Mouse (Mus musculus): Measurements from ENCODE around the gene Gm14819. TPM values are rescaled to one million over a fixed set of nuclear protein-coding genes. Genes with fewer than 3 reads are reported as not detected.

Gene Gm14819
- not detected in 2 replicates for polyA plus RNA-seq (2012; rRNA removed)

DNA sequence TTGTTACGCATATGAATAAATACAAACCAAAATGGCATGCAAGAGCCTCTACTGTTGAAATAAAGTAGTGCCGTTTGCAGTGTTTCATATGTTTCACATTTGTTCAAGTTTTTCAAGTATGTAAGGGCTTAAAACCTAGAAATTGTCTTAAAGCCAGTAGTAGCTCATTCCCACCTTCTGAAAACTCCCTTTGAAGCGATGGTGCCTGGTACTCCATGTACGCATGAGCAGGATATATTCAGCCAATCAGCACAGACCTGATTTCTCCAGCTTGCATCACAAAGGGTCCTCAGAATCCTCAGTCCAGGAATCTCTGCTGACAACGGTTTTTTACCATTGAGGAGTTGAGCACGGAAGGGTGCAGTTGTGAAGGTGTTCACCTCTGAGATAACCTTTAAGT, at the start of gene Gm14819:
TSS of gene Gm14819 (plus strand) at position 301 of the 400 bp plus-strand sequence.

